Mouse (Mus musculus): ENCODE results near the gene Def6.

GRCm38 (mm10) chr17:28184971-28185638, 22.5 kb upstream of the Def6 start:
- TF ChIP-seq POLR2A (IDR thresholded peaks at IDR 0.05; ENCODE audit: low read depth, low read length) (no peak), CTCF (IDR thresholded peaks at IDR 0.05; ENCODE audit: extremely low read depth, insufficient read depth, insufficient read length, insufficient replicate concordance) (no peak)
